Mouse (Mus musculus): ENCODE measurements around the gene Phox2a. TPM values are rescaled to one million over a fixed set of nuclear protein-coding genes. Genes with fewer than 3 reads are reported as not detected.
A peak's percentile ranks its signal among the peaks of the same experiment; 100 is the strongest.

Phox2a gene
- total and polyA plus RNA-seq, 2 experiments from 2014 or later: 2.0 to 3.7 TPM

- Histone ChIP-seq H3K4me3 (ENCODE audit: low read length) (peak within 1 kb of the TSS; percentile 67), H3K9me3 (ENCODE audit: low read length) (no peaks in the 10 kb centered on the region), H3K4me2 (ENCODE audit: low read depth, low read length) (peak within 1 kb of the TSS; percentile 99), H3K4me1 (ENCODE audit: insufficient read depth, low read length) (no peaks in the 10 kb centered on the region), H3K36me3 (ENCODE audit: insufficient read depth, low read length) (no peaks in the 10 kb centered on the region), H3K27me3 (ENCODE audit: insufficient read depth, low read length) (no peaks in the 10 kb centered on the region; the same call in 1 of the 2 replicates), H3K27ac (peak within 1 kb of the TSS; percentile 89), H3K9ac (replicated peaks; ENCODE audit: low read length) (peak within 1 kb of the TSS; percentile 70)
- ATAC-seq: peak; percentile 65
- DNase-seq (ENCODE audit: low spot score): peak; percentile 82
- WGBS: under 1% methylated on average over 64 of the region's 64 CpGs
- TF ChIP-seq CTCF (IDR thresholded peaks at IDR 0.05; ENCODE audit: low read depth): peak; percentile 44; the same call in 1 of the 2 replicates
These were observed 19.7 kb downstream of the Phox2a start, which contains the start of gene Inppl1 for GRCm38 (mm10) chr7:101837606-101838471. Gene Inppl1 (minus strand): TSS chr7:101838229.

GRCm38 (mm10) chr7:101844186-101844585, 26.1 kb downstream of the Phox2a start:
- ATAC-seq (no peak), DNase-seq (ENCODE audit: low spot score) (no peak)
- Histone ChIP-seq H3K9ac (replicated peaks; ENCODE audit: low read length) (no peak overlapping the region), H3K4me3 (ENCODE audit: low read length) (no peak overlapping the region), H3K27ac (no peak overlapping the region), H3K9me3 (ENCODE audit: low read length) (no peaks in the 10 kb centered on the region), H3K27me3 (ENCODE audit: insufficient read depth, low read length) (no peaks in the 10 kb centered on the region), H3K4me1 (ENCODE audit: insufficient read depth, low read length) (no peaks in the 10 kb centered on the region), H3K36me3 (ENCODE audit: insufficient read depth, low read length) (no peaks in the 10 kb centered on the region), H3K4me2 (ENCODE audit: low read depth, low read length) (no peak overlapping the region)
- no peak for TF ChIP-seq CTCF (IDR thresholded peaks at IDR 0.05; ENCODE audit: low read depth)
- 80% methylated on average over 6 of the region's 6 CpGs for WGBS

GRCm38 (mm10) chr7:101847934-101848333, 29.8 kb downstream of the Phox2a start:
- H3K4me3 ChIP-seq (ENCODE audit: low read length): no peak overlapping the region
- H3K9me3 ChIP-seq (ENCODE audit: low read length): no peaks in the 10 kb centered on the region
- peak; percentile 13; the same call in 1 of the 2 replicates for TF ChIP-seq CTCF (IDR thresholded peaks at IDR 0.05; ENCODE audit: low read depth)
- no peak overlapping the region for H3K9ac ChIP-seq (replicated peaks; ENCODE audit: low read length)
- ATAC-seq (no peak), DNase-seq (ENCODE audit: low spot score) (no peak)
- no peak overlapping the region for H3K27ac ChIP-seq
- WGBS: 94% methylated on average over 1 of the region's 1 CpGs
- no peak overlapping the region for H3K4me2 ChIP-seq (ENCODE audit: low read depth, low read length)
- no peaks in the 10 kb centered on the region for H3K36me3 ChIP-seq (ENCODE audit: insufficient read depth, low read length)
- no peaks in the 10 kb centered on the region for H3K27me3 ChIP-seq (ENCODE audit: insufficient read depth, low read length)
- H3K4me1 ChIP-seq (ENCODE audit: insufficient read depth, low read length): no peaks in the 10 kb centered on the region

- no peaks in the 10 kb centered on the region for H3K36me3 ChIP-seq (ENCODE audit: insufficient read depth, low read length)
- DNase-seq (ENCODE audit: low spot score) (no peak), ATAC-seq (no peak)
- no peak overlapping the region for H3K4me2 ChIP-seq (ENCODE audit: low read depth, low read length)
- H3K9ac ChIP-seq (replicated peaks; ENCODE audit: low read length): no peak overlapping the region
- H3K27me3 ChIP-seq (ENCODE audit: insufficient read depth, low read length): no peaks in the 10 kb centered on the region
- TF ChIP-seq CTCF (IDR thresholded peaks at IDR 0.05; ENCODE audit: low read depth): no peak
- no peak overlapping the region for H3K4me3 ChIP-seq (ENCODE audit: low read length)
- WGBS: 90% methylated on average over 6 of the region's 6 CpGs
- H3K9me3 ChIP-seq (ENCODE audit: low read length): no peaks in the 10 kb centered on the region
- H3K27ac ChIP-seq: no peak overlapping the region
- H3K4me1 ChIP-seq (ENCODE audit: insufficient read depth, low read length): no peaks in the 10 kb centered on the region
These were observed 33.6 kb downstream of the Phox2a start for GRCm38 (mm10) chr7:101851689-101852088.

- 89% methylated on average over 6 of the region's 6 CpGs for WGBS
- DNase-seq (ENCODE audit: low spot score): no peak
These were observed 34.7 kb downstream of the Phox2a start for GRCm38 (mm10) chr7:101852846-101853245.

GRCm38 (mm10) chr7:101853816-101854215, 35.7 kb downstream of the Phox2a start:
- Histone ChIP-seq H3K27ac (no peak overlapping the region), H3K4me3 (ENCODE audit: low read length) (no peak overlapping the region), H3K36me3 (ENCODE audit: insufficient read depth, low read length) (no peaks in the 10 kb centered on the region), H3K9ac (replicated peaks; ENCODE audit: low read length) (no peak overlapping the region), H3K9me3 (ENCODE audit: low read length) (no peaks in the 10 kb centered on the region), H3K4me1 (ENCODE audit: insufficient read depth, low read length) (no peaks in the 10 kb centered on the region), H3K4me2 (ENCODE audit: low read depth, low read length) (no peak overlapping the region), H3K27me3 (ENCODE audit: insufficient read depth, low read length) (no peaks in the 10 kb centered on the region)
- DNase-seq (ENCODE audit: low spot score): no peak
- 87% methylated on average over 2 of the region's 2 CpGs for WGBS
- no peak for TF ChIP-seq CTCF (IDR thresholded peaks at IDR 0.05; ENCODE audit: low read depth)
- no peak for ATAC-seq

More at GRCm38 (mm10) chr7:101852846-101853245, 34.7 kb downstream of the Phox2a start:
- H3K9ac ChIP-seq (replicated peaks; ENCODE audit: low read length): no peak overlapping the region
- H3K27ac ChIP-seq: no peak overlapping the region
- no peak overlapping the region for H3K4me2 ChIP-seq (ENCODE audit: low read depth, low read length)
- no peaks in the 10 kb centered on the region for H3K4me1 ChIP-seq (ENCODE audit: insufficient read depth, low read length)
- no peak overlapping the region for H3K4me3 ChIP-seq (ENCODE audit: low read length)
- no peaks in the 10 kb centered on the region for H3K9me3 ChIP-seq (ENCODE audit: low read length)
- no peaks in the 10 kb centered on the region for H3K27me3 ChIP-seq (ENCODE audit: insufficient read depth, low read length)
- no peak for ATAC-seq
- H3K36me3 ChIP-seq (ENCODE audit: insufficient read depth, low read length): no peaks in the 10 kb centered on the region
- TF ChIP-seq CTCF (IDR thresholded peaks at IDR 0.05; ENCODE audit: low read depth): no peak

GRCm38 (mm10) chr7:101857094-101857493, 39.0 kb downstream of the Phox2a start, which contains the start of gene Folr2:
Gene Folr2 (minus strand): TSS chr7:101857194.
- Histone ChIP-seq H3K4me3 (ENCODE audit: low read length) (no peak within 1 kb of the TSS), H3K27ac (no peak within 1 kb of the TSS), H3K27me3 (ENCODE audit: insufficient read depth, low read length) (no peaks in the 10 kb centered on the region), H3K4me1 (ENCODE audit: insufficient read depth, low read length) (no peaks in the 10 kb centered on the region), H3K9ac (replicated peaks; ENCODE audit: low read length) (no peak within 1 kb of the TSS), H3K4me2 (ENCODE audit: low read depth, low read length) (no peak within 1 kb of the TSS), H3K36me3 (ENCODE audit: insufficient read depth, low read length) (no peaks in the 10 kb centered on the region), H3K9me3 (ENCODE audit: low read length) (no peaks in the 10 kb centered on the region)
- ATAC-seq (no peak), DNase-seq (ENCODE audit: low spot score) (no peak)
- WGBS: 92% methylated on average over 4 of the region's 4 CpGs
- no peak for TF ChIP-seq CTCF (IDR thresholded peaks at IDR 0.05; ENCODE audit: low read depth)

All from hindbrain, postnatal 0 days (tissue).